Mouse (Mus musculus): ENCODE measurements around the gene Sag.

Gene Sag

GRCm38 (mm10) chr1:87824420-87824995 is 21.0 kb downstream of the Sag start:
- DNase-seq (ENCODE audit: low read depth) = no peak

- no peak for DNase-seq (ENCODE audit: low read depth)
Measured at GRCm38 (mm10) chr1:87825281-87825680, 21.8 kb downstream of the Sag start.

DNA sequence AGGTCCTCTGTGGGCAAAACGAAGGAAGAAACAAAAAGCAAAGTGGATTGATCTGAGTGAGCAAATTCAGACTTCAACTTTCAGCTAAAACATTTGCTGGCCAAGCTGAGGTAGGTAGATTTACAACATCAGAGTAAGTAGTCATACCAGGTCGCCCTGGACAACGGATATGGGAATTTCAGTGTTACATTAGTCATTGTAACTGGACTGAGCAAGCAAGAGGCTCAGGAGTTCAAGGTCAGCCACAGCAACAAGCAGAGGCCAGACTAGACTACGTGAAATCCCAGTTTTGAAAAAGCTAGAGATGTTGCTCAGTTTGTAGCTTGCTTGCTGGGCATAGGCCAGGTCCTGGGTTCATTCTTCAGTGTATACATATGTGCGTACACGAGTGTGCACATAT is 22.5 kb downstream of the Sag start:
- DNase-seq (ENCODE audit: low read depth) = no peak

GRCm38 (mm10) chr1:87826474-87826873 is 23.0 kb downstream of the Sag start:
- no peak for DNase-seq (ENCODE audit: low read depth)

- DNase-seq (ENCODE audit: low read depth) = peak; percentile 56
Measured at GRCm38 (mm10) chr1:87827476-87827875, 24.0 kb downstream of the Sag start.

- DNase-seq (ENCODE audit: low read depth) = peak; percentile 14
Measured at GRCm38 (mm10) chr1:87828185-87828584, 24.7 kb downstream of the Sag start.

GRCm38 (mm10) chr1:87828926-87829580 is 25.6 kb downstream of the Sag start:
- DNase-seq (ENCODE audit: low read depth) = no peak

- DNase-seq (ENCODE audit: low read depth) = peak; percentile 44
Measured at GRCm38 (mm10) chr1:87829621-87830211, 26.2 kb downstream of the Sag start.

DNA sequence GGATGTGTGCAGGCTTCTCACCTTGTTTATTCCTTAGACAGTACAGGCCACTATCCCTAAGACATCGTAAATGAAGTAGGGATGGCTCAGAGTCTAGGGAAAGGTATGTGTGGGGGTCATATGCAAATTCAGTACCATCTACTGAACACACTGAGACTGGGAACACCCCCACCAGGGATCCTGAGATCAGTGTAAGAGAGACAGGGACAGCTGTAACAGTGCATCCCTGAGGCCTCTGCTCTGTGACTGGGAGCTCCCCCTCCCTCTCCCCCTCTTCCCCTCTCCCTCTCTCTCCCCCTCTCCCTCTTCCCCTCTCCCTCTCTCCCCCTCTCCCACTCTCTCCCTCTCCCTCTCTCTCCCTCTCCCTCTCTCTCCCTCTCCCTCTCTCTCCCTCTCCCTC is 33.0 kb downstream of the Sag start:
- no peak for DNase-seq (ENCODE audit: low read depth)

DNA sequence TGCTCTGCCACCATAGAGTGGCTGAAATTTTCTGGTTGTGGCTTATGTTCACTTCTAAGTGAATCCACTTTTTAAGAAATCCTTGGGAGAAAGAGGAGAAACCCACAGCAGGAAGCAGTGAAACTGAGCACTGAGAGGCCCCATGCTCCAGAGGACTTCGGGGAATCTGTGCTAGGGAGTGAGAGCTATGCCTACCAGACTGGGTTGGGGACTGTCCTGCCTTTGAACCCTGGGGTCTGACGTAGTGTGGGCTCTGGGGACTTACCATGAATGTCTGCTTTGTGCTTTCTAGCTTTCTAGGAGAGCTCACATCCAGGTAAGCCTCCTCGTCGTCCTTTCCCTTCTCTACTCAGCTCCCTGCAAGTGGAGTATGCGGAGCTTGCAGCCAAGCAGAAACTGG is 33.5 kb downstream of the Sag start:
- DNase-seq (ENCODE audit: low read depth) = no peak

- peak; percentile 34 for DNase-seq (ENCODE audit: low read depth)
Measured at GRCm38 (mm10) chr1:87840411-87841208, 37.1 kb downstream of the Sag start.

DNA sequence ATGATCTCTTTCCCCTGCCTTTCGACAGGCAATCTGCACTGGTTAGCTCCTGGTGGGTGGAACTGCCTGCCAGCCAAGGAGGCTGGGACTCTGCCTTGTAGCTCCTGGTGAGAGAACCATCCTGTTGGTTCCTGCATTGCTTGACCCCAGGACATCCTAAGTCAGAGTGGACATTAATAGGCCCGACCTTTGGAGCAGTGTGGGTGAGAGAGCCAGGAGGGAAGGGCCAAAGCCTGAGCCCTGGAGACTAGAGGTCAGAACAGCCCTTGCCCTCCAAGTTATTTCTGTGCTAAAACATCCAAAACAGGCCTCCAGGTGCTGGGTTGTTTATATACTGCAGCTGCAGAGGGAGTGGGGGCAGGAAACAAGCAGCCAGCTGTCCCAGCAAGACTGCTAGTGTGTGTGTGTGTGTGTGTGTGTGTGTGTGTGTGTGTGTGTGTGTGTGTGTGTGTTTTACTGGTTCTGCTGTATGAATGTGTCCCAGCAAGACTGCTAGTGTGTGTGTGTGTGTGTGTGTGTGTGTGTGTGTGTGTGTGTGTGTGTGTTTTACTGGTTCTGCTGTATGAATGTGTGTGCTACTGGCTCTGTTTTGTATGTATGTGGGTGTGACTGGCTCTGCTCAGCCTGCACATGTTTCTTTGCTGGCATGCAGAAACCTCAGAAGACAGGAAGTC is 43.5 kb downstream of the Sag start:
- DNase-seq (ENCODE audit: low read depth) = peak; percentile 48

DNA sequence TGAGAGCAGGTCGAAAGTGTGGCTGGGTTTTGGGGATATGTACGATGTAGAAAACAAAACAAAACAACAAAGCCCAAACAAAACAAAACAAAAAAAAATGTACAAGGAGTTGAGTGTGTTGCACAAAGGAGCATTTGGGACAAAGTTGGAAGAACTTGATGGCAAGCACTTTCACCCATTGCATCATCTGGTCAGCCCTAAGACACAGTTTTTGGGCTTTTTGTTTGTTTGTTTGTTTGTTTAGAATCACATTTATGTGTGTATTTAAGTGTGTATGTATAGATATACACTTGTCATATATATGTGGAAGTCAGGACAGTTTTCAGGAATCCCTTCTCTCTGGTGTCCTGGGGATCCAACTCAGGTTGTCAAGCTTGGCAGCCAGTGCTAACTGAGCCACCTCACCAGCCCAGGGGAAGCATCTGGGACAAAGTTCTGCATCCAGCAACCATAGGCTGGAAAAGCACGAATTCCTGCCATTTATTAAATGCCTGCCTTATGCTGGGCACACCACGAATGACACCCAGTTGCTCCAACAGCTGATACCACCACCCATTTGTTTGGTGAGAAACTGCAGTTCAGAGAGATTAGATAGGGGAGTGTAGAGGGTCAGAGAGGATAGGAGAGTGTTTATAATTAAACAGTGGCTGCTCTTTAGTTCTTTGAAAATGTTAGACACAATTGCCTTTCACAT is 44.1 kb downstream of the Sag start:
- no peak for DNase-seq (ENCODE audit: low read depth)

DNA sequence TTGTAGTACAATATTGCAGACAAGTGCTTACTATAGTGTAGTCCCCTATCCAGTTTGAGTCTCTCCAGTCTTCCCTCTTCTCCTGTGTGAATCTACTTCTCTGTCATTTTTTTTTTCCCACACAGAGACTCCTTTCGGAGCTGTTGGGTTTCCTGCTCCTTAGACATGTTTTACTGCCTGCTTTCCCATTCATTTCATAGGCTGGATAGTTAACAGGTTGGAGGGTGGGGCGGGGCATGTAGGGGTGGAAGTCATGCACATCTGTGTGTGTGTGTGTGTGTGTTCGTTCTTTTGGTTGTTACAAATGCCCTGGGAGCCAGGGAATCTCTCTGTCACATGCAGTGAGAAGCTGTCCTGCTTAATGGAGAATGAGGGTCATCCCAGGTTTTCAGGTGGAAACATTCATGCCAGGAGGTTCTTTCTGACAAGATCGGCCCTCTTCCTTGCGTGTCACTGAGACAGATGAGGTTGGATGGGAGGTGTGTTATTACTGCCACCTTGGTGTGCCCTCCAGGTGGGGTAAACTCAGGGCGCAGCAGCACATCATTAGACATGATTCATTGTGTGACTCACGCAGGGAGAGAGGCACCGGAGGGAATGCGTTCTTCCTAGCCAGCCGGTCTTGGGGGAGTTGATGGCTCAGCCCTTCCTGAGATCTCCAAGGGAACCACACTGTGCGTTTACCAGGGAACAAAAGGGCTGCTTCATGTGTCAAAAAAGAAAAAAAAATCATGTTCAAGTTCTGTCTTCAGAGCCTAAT is 44.9 kb downstream of the Sag start:
- DNase-seq (ENCODE audit: low read depth) = peak; percentile 75

- DNase-seq (ENCODE audit: low read depth) = no peak
Measured at GRCm38 (mm10) chr1:87849278-87849677, 45.8 kb downstream of the Sag start.

DNA sequence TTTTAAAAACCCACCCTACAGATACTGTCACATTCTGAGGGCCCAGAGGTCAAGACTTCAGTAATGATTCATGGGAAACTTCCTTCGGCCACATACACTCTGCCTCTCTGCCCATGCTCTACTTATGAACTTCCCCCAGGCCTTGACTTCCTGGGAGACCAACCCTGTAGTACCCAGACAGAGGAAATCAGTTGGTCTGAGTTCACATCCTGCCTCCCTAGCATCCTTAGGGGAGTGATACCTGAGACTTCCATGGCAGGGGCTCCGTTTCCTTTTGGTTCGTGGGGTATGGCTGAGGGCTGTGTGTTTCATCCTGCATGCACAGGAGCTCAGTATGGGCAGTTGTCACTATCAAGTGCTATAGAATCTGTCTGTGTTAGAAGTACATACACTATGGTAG is 47.9 kb downstream of the Sag start:
- DNase-seq (ENCODE audit: low read depth) = no peak

DNA sequence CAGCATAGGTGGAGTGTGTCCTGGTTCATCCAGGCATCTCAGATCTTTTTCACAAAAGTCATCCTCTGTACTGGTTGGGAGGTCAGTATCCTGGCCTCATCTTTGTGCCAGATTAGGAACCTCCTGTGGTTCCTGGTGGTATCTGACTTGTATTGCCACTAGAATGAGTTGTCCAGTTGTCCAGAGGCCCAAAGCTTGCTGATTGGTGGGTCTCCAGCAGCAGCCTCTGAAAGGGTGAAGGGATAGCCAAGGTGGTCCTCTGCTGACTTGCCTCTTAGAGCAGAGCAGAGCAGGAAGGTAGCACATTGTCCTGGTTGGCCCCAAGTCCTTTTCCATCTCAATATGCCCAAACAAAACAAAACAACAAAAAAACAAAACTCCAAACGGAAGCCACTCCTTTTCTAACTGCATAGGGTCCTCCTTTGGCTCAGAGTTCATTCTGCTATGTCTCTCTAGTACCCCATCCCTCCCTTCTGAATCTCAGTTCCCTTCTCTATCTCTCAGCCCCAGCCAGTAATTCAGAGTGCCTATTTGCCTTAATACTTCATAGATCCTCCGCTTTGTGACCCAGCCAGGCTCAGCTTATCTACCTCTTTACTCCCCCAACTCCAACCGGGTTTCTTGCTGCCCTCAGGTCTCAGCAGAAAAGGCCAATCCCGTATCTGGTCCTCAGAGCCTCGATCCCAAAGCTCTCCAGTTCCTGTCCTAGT is 48.8 kb downstream of the Sag start:
- no peak for DNase-seq (ENCODE audit: low read depth)

DNA sequence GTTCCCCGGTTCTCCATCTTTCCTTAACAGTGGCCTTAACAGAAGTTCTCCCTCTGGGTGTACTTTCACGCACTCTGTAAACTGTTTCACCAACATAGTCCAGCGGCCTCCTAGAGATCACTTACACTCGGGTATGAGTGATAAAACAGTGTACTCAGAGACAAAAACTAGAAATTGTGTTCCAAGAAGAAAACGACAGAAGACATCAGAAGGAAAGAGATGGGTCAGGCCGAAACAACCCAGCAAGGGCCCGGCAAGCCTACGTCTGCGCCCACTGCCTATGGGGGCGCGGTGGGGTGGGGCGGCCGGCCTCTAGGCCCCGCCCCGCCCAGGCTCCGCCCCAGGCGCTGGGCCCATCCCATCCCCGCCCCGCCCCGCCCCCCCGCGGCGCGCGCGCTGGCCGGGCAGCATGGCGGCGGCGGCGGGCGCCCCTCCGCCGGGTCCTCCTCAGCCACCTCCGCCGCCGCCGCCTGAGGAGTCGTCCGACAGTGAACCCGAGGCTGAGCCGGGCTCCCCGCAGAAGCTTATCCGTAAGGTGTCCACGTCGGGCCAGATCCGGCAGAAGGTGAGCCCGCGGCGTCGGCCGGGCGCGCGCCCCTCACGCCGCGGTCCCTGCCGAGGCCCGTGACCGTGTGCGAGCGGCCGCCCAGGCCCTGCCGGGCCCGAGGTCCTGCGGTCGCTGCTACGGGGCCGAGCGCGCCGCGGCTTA is 49.6 kb downstream of the Sag start, which contains the start of gene Dgkd:
Dgkd (plus strand) TSS at position 396 of the 709 bp plus-strand sequence.
- peak; percentile 96 for DNase-seq (ENCODE audit: low read depth)

DNA sequence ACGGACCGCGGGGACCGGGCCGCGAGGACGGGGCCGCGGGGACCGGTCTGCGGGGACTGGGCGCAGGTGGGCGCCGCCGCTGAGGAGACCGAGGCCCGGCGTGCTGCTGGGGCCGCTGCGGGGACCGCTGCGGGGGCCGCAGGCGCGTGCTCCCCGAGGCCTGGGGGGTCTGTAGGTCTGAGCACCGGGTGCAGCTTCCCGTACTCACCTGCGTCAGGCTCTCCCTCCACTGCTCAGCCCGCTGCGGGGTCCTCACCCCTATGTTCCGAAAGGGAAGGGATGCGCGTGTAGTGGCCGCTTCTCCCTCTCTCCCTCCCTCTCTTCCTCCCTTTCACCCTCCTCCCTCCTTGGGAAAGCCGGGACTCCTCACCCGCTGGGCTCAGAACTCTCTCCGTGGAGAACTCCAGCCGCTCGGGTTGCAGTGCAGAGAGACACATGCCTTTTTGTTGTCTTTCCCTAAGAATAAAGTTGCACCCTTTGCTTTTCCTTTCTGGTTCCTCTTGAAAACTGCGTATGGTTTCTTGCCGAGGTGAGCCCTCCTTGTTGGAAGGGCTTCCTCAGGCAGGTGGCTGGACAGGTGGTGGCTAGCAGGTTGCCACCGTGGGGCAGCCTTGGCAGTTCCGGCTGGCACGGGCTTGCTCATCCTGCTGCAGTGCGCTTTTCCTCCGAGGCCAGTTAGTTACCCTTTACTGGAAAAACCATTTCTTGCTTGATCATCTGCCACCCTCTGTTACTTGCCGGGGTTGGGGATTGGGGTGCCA is 50.3 kb downstream of the Sag start:
- peak; percentile 59 for DNase-seq (ENCODE audit: low read depth)

Data from NIH3T3 (cell line).